Mouse (Mus musculus) ES-E14 (cell line): ENCODE data around the gene Mthfd1l. TPM values are rescaled to one million over a fixed set of nuclear protein-coding genes. Genes with fewer than 3 reads are reported as not detected.
"Not testable (repeated sequence)": the region's sequence is repeated elsewhere in the genome, so short reads cannot be mapped to it uniquely, and the experiment has no call there.

ENCODE experiments used
- DNase-seq: peaks from one replicate; pipeline ENCODE4 v3.0.0-alpha.2; 2013; ENCODE audit warnings: low read depth, low spot score
- H3K27ac ChIP-seq: 2 replicates; pipeline ENCODE4 v1.5.1; 2012; ENCODE audit warnings: low read depth, mild to moderate bottlenecking, low read length, moderate library complexity, mixed read lengths; ENCODE audit not compliant: poor library complexity, insufficient read depth, severe bottlenecking
- H3K36me3 ChIP-seq: 2 replicates; pipeline ENCODE4 v1.6.1; 2012; ENCODE audit warnings: mild to moderate bottlenecking, low read length, moderate library complexity, mixed read lengths; ENCODE audit not compliant: control insufficient read depth, poor library complexity, insufficient read depth, severe bottlenecking
- H3K4me1 ChIP-seq, 2 experiments: fragments of 150-350 bp in 1 of 2; sonication (generic) in 1 of 2; 2 replicates each; pipeline ENCODE4 v1.6.1; 2012; ENCODE audit warnings: low read length in 2 of 2, mild to moderate bottlenecking in 1 of 2, mixed read lengths in 1 of 2; ENCODE audit not compliant: control insufficient read depth in 2 of 2, insufficient read depth in 2 of 2, poor library complexity in 1 of 2
- H3K4me3 ChIP-seq, 2 experiments: fragments of 150-350 bp in 1 of 2; sonication (generic) in 1 of 2; 2 replicates each; pipeline ENCODE4 v1.5.1; 2012; ENCODE audit warnings: low read length in 2 of 2, low read depth in 1 of 2, mild to moderate bottlenecking in 1 of 2, mixed read lengths in 1 of 2; ENCODE audit not compliant: insufficient read depth in 1 of 2, poor library complexity in 1 of 2, severe bottlenecking in 1 of 2
- H3K9ac ChIP-seq: 2 replicates; pipeline ENCODE4 v1.6.1; 2012; ENCODE audit warnings: low read depth, mild to moderate bottlenecking, low read length, mixed read lengths; ENCODE audit not compliant: poor library complexity, insufficient read depth, severe bottlenecking
- H3K9me3 ChIP-seq: fragments of 150-350 bp; sonication (generic); 2 replicates; pipeline ENCODE4 v1.6.1; 2012; ENCODE audit warnings: low read depth, mild to moderate bottlenecking, low read length; ENCODE audit not compliant: control insufficient read depth, insufficient read depth
- CHD2 ChIP-seq: IDR thresholded peaks from 2 replicates; pipeline ENCODE4 v1.6.1; 2014; ENCODE audit warnings: mild to moderate bottlenecking, low read depth, low read length, inconsistent platforms
- HCFC1 ChIP-seq: IDR thresholded peaks from 2 replicates; pipeline ENCODE4 v1.6.1; 2012; ENCODE audit warnings: low read length, inconsistent platforms, borderline replicate concordance; ENCODE audit not compliant: insufficient read depth
- MAFK ChIP-seq: IDR thresholded peaks from 2 replicates; pipeline ENCODE4 v1.6.1; 2014; ENCODE audit warnings: mild to moderate bottlenecking, low read depth, low read length, inconsistent platforms; ENCODE audit not compliant: insufficient read depth
- ZC3H11A ChIP-seq: IDR thresholded peaks from 2 replicates; pipeline ENCODE4 v1.6.1; 2012; ENCODE audit warnings: low read depth, mild to moderate bottlenecking, inconsistent platforms, low read length, borderline replicate concordance
- ZNF384 ChIP-seq: IDR thresholded peaks from 2 replicates; pipeline ENCODE4 v1.6.1; 2012; ENCODE audit warnings: low read depth, low read length, inconsistent platforms
- in situ Hi-C, 2 experiments: fragments of 600-800 bp; cut with MboI; formaldehyde crosslinking; loops; one replicate each; pipeline ENCODE4 v1.15.1; 2025; ENCODE audit warnings: low sequenced_read_pairs in 2 of 2, inconsistent platforms in 1 of 2; ENCODE audit not compliant: unreplicated experiment in 2 of 2
- total RNA-seq: library from RNA; depleted of rRNA; stranded (reverse); fragments of 300-350 nt; gene quantifications from 2 replicates; pipeline ENCODE4 v1.2.3, GENCODE M21; 2012

Mthfd1l gene
- total RNA-seq, 1 experiment = 48.5 TPM

DNA sequence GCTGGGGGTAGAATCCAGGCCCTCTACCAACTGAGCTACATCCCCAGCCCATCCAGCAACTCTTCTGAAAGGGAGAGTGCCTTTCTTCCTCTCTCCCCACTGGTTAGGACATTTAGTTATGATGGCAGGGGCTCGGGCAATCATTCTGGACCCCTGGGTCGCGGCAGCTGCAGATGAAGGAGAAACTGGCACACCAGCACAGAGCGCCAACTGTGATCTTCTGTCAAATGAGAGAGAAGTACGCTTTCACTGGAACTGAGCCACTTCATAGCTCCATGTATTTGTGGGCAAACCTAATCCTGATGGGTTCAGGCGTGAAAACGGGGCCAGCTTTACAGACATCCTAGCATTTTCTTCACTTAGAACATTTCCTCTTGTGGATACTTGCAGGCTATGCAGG is 97.1 kb downstream of the Mthfd1l start:
- Histone ChIP-seq H3K27ac (no peak overlapping the region), H3K9me3 (no peaks in the 10 kb centered on the region), H3K9ac (no peak overlapping the region), H3K36me3 (no peaks in the 10 kb centered on the region; the same call in 1 of the 2 replicates), H3K4me1 (no peaks in the 10 kb centered on the region), H3K4me3 (no peak overlapping the region)
- in situ Hi-C loops = no loop called here
- no peak for DNase-seq
- TF ChIP-seq ZNF384 (no peak), MAFK (no peak), ZC3H11A (no peak), CHD2 (no peak), HCFC1 (no peak)

DNA sequence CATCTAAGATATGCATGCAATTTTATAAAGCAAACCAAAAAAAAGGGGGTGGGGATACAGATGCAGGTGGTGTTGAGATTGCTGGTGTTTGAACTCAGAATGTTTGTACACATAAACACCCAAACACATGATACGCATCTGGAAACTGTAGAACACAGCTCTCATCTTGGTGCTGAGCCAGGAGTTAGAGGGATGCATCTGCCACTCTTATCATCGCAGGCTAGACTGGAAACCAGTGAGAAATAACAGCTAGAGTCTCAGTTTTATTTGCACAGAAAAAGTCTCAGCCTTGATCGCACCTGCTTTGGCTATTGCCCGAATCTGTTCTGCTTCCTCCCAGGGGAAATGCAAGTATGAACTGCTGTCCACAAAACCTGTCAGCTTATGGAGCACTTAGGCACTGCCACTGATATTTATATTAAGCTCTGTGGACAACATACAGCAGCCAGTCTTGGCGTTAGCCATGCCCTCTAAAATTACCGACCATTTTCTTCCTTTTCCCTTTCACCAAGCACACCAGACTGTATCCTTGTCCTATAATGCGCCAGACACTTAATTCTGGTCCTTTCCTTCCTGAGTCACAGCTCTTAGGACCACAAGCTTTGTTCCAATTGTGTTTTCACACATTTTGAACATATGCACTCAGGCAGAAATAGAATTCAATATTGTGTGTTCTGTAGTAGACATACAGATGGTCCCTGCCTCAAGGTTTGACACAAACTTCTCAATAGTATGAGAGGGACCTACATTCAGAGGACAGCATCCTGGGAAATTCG is 98.3 kb downstream of the Mthfd1l start:
- in situ Hi-C loops = no loop called here
- Histone ChIP-seq H3K36me3 (no peaks in the 10 kb centered on the region; the same call in 1 of the 2 replicates), H3K4me3 (no peak overlapping the region), H3K9me3 (no peaks in the 10 kb centered on the region), H3K4me1 (no peaks in the 10 kb centered on the region), H3K9ac (no peak overlapping the region), H3K27ac (no peak overlapping the region)
- no peak for TF ChIP-seq ZC3H11A
- TF ChIP-seq HCFC1 = no peak
- TF ChIP-seq ZNF384 = no peak
- TF ChIP-seq CHD2 = no peak
- TF ChIP-seq MAFK = no peak
- DNase-seq = no peak

DNA sequence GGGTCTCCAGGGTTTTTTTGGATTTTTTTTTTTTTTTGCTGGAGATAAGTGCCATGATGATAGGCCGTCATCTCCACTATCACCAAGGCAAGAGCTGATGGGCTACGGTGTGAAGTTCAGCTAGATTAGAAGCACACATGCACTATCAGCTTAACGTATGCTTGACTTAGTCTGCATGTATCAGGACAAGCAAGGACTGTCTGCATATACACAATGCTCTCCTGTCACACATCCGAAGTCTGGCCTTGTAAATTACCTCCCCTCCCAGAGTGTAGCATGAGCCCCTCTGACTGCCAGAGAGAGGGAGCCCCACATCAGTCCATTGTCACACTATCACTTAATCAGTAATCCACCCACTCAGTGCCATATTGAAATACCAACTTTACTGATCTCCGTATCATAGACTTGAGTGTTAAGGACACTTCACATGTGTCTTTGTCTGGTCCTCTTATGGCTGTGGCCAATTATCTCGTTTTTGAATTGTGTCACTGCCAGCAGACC is 99.0 kb downstream of the Mthfd1l start:
- in situ Hi-C loops = no loop called here
- no peak for DNase-seq
- Histone ChIP-seq H3K9ac (no peak overlapping the region), H3K36me3 (no peaks in the 10 kb centered on the region; the same call in 1 of the 2 replicates), H3K27ac (no peak overlapping the region), H3K9me3 (no peaks in the 10 kb centered on the region), H3K4me1 (no peaks in the 10 kb centered on the region), H3K4me3 (no peak overlapping the region)
- TF ChIP-seq ZC3H11A (no peak), MAFK (no peak), ZNF384 (no peak), HCFC1 (no peak), CHD2 (no peak)

DNA sequence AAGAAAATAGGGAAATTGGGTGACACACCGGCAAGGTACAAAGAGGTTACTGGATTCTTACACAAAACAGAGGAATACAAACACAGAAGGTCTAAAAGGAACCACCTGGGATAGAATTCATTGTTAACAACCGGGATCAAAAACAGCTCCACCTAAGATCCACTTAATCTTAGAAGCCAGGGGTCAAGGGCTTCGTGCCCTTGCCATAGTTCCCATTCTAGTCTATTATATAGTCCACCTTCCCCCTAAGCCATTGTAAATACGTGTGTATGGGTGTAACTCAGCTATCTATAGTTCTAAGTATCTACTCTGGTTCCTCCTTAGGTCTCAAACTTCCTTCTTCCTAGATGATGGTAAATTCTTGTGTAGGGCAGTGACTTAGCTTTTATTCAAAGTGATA is 99.6 kb downstream of the Mthfd1l start:
- H3K4me3 ChIP-seq, in situ Hi-C loops, H3K4me1 ChIP-seq, H3K36me3 ChIP-seq, H3K27ac ChIP-seq, H3K9ac ChIP-seq, H3K9me3 ChIP-seq, DNase-seq: not testable (repeated sequence)
